Mouse (Mus musculus) embryonic fibroblast, embryonic 13.5 days (primary cell): ENCODE data around the gene Cep19.

Source experiments
- CTCF ChIP-seq: IDR thresholded peaks from 2 replicates; pipeline ENCODE4 v1.5.1; 2011; ENCODE audit warnings: mild to moderate bottlenecking, control low read depth, low read length, moderate library complexity, borderline replicate concordance; ENCODE audit not compliant: insufficient read depth
- POLR2A ChIP-seq: IDR thresholded peaks from 2 replicates; pipeline ENCODE4 v1.6.1; 2011; ENCODE audit warnings: low read depth, mild to moderate bottlenecking, control low read depth, low read length, moderate library complexity

- TF ChIP-seq POLR2A, result no peak
- TF ChIP-seq CTCF, result no peak
These were observed 39.4 kb downstream of the Cep19 start for GRCm38 (mm10) chr16:32138954-32139353.
